Mouse (Mus musculus): ENCODE data around the gene Iqschfp. TPM values are rescaled to one million over a fixed set of nuclear protein-coding genes. Genes with fewer than 3 reads are reported as not detected.

Iqschfp gene
- total RNA-seq, 2 experiments from 2014 or later = 9.5 to 13.2 TPM

DNA sequence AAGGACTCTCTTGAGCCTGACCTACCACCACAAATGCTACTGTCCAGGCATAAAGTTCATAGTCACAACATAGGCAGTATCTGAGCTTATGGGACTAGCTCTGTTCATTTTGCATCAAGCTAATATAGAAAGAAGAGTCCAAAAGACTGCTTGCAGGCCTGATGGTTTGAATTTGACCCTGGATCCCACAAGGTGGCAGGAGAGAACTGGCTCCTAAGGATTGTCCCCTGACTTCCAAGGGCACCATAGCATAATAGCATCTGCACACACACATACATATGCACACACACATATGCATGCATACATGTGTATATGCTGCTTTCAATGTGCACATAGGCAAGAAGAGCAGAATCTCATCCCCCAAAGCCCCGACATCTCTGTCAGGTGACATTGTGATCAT, 577.6 kb downstream of the Iqschfp start:
- no peak for DNase-seq (ENCODE audit: low spot score in 2 of 2)
- intact Hi-C loops (cut with DNase I) = no loop called here

DNA sequence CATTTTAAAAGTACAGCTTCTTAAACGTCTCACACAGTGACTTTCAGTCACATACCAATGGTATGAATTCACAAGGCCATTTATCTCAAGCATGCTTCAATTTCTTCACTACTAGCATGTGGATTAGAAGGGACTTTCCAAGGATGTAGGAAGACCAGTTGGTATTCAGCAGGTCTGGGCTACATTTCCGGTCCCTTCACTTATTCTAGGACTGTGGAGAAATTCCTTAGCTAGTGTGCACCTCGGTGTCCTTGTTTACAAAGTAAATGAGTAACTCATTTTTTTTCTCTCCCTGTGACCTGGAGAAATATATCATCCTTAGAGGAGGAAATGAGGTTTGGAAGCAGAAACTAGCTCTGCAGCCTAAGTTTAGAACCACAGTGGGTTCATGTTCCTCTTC, 578.0 kb downstream of the Iqschfp start:
- no peak for DNase-seq (ENCODE audit: low spot score in 2 of 2)
- intact Hi-C loops (cut with DNase I) = no loop called here

DNA sequence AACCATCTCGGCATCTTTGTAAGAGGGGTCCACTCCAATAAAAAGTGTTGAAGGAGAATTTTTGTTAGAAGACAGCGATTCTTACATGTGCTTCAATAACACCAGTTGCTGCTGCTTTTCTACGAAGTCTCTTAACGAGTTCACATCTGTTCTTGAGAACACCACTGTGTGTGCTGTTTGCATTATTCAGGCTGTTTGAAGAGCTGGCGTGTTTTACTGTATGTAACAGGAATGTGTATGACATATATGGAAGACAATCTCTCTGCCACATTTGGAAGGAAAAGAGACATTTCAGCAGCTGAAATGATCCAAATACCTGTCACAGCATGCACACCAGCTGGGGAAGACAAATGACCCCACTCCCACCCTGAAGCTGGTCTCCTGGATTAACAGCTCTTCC, 578.6 kb downstream of the Iqschfp start:
- intact Hi-C loops (cut with DNase I) = no loop called here
- no peak for DNase-seq (ENCODE audit: low spot score in 2 of 2)

DNA sequence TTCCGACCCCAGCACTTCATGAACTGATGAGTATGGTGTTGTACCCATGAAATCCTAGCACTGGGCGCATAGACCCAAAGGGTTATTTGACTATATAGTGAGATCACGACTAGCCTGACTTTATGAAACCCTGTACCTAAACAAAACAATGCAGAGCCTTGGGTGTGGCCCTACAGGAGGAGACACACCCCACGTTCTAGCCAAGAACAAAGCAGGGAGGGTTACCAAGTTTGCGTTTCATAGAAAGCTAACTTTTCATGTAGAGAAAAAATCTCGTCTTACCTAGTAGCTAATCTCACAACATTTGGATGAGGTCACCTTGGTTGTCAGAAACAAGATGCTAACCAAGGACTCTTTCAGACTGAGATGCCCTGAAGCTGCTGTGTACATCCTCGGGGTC, 584.3 kb downstream of the Iqschfp start:
- intact Hi-C loops (cut with DNase I) = no loop called here
- no peak for DNase-seq (ENCODE audit: low spot score in 2 of 2)

DNA sequence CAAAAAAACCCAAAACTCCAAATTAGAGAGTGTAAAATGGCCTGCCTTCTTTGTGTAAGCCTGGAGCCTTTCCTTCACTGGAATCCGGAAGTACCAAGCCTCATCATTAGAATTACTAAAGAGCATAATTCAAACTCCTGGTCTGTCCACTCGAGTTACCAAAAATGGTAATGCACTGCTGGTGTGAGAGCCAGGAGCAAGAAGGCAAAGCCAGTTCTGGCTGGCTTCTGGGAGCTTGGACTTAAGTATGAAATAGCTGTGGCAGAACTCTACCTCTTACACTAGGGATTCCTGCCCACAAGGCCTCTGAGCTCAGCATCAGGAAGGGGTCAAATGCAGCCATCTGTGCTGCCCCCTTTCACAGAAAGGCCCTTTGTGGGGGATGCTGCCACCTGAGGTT, 585.4 kb downstream of the Iqschfp start:
- no peak for DNase-seq (ENCODE audit: low spot score in 2 of 2)
- intact Hi-C loops (cut with DNase I) = no loop called here

DNA sequence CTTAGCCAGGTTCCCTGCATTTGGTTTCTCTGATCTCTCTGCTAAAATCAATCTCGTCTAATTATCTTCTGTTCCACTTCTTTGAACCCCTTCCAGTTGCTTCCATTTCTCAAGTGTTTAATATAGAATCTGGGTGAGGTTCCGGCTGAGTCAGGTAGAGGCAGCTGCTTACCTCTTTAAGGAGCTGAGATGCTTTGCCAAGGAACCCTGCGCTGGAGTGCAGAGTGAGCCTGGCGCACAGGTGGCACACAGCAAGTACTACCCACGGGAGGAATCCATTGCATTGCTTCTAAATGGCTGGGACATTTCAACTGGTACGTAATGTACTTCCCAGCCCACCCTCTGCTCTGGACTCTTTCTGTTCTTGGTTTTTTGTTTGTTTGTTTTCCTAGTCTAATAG, 587.2 kb downstream of the Iqschfp start:
- peak; percentile 22 to 27 for DNase-seq (ENCODE audit: low spot score in 2 of 2)
- intact Hi-C loops (cut with DNase I) = no loop called here

DNA sequence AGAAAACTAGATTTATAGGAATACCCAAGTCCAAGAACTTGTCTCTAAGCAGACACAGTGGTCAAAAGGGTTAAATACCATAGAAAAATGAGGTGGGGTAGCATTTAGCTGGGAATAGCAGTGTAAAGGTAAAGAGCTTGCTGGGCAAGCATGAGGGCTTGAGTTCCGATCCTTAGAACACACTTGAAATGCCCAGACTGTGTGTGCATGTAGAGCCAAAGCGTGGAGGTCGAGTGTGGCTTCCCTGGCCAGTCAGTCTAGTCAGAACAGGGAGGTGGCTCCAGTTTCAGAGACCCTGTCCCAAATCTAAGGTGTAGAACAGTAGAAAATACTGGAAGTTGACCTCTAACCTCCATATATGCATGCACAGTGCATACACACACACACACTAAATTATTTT, 591.5 kb downstream of the Iqschfp start:
- DNase-seq (ENCODE audit: low spot score in 2 of 2) = no peak
- intact Hi-C loops (cut with DNase I) = no loop called here

DNA sequence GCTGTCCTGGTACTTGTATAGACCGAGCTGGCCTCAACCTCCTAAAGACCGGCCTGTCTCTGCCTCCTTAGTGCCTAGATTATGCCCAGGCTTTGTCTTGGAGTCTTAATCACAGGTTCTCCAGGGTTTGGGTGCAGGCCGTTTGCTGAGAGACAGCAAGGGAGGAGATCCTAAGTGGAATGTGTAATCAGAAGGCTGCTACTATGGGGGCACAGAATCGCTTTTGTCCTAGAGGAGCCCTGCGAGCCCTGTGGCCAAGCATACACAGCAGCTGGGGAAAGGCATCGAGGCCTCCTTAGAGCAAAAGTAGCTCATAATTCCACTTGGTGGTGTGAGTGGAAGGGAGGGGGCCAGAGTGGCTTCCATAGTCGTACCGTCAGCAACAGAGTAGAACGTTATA, 592.0 kb downstream of the Iqschfp start:
- intact Hi-C loops (cut with DNase I) = no loop called here
- DNase-seq (ENCODE audit: low spot score in 2 of 2) = no peak

DNA sequence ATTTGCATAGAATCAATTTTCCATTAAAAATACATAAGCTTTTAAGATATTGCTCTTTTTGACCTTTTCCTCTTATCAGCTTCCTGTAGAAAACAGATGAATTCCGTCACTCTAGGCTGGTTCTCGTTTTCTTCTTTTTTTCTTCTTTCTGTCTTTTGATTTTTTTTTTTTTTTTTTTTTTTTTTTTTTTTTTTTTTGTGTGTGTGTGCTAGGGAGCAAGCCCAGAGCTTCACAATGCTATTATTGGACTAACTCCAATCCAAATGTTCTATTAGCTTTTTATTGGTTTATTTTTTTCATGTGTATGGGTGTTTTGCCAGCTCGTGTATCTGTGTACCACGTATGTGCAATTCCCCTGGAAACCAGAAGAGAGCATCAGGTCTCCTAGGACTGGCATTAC, 592.5 kb downstream of the Iqschfp start:
- intact Hi-C loops (cut with DNase I) = no loop called here
- DNase-seq (ENCODE audit: low spot score in 2 of 2) = no peak

DNA sequence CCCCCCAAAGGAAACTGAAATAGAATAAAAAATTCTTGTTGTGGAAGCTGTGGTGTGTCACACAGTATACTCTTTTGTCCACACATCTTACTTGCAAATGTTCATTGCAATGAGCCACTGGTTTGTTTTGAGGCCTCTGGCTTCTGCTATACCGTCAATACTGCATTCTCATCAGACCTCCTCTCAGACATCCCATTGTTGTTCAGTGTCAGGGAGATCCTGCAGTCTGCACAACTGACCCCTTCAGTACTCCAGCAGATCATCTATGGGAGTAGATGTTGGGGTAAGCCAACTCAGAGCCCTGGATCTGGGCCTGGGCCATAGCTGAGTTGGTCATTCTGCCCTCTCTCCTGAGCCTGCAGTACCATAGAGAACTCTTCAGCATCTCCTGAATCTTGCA, 595.6 kb downstream of the Iqschfp start:
- no peak for DNase-seq (ENCODE audit: low spot score in 2 of 2)
- intact Hi-C loops (cut with DNase I) = no loop called here

DNA sequence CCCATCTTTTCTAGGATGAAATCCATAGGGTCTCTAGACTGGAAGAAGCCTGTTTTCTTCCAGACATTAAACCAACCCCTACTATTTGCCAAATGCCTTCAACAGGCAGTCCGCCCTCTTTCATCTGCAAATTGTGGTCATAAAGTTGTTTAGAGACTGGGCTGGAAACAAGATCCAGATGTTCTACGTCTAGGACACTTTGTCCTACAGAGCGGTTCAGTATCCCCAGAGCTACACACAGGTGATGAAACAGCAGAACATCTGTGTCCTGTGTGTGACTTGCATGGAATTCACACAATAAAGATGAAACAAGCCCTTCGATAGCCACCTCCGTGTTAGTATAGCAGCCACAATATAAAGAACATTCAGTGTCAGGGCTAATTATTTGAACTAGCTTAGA, 596.3 kb downstream of the Iqschfp start:
- intact Hi-C loops (cut with DNase I) = no loop called here

DNA sequence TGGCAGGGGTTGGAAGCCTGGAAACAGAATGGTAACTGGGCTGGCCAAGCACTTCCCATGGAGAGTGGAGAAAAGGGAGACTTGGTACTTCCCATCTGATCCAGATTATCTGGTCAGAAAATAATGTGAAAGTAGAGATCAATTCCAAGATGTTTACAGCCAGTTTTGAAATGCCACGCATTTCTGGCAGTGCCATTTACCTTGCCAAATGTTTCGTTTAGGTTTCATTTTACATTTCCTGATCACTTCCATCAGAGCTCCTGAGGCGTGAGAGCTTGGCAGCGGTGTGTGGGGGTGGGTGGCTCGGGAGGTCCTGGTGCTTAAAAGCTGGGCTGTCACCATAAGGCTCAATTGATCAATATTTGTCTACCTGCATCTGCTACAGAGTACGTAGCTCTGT, 599.5 kb downstream of the Iqschfp start:
- intact Hi-C loops (cut with DNase I) = loop anchor here (5.0 kb wide), 1 partner anchor 434 kb away; no protein-coding TSS in a partner anchor
- DNase-seq (ENCODE audit: low spot score in 2 of 2) = no peak

More for the DNA sequence above, 596.3 kb downstream of the Iqschfp start:
- DNase-seq (ENCODE audit: low spot score in 2 of 2) = no peak

DNA sequence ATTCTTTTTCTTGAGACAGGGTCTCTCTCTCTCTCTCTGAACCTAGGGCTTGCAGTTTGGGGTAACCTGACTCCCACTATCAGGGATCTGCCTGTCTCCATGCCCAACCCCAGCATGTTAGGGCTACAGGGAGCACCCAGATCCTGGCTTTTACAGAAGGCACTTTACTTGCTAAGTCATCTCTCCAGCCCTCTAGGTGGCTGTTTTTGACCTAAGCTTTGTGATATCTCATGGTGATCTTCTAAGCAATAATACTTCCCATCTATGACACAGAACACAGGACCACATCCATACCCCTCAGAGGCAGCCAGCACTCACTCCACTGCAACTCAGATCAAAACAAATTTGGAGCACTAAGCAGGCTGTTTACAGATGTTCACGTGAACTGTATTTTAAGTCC, 600.0 kb downstream of the Iqschfp start:
- intact Hi-C loops (cut with DNase I) = loop anchor here (5.0 kb wide), 1 partner anchor 435 kb away; no protein-coding TSS in a partner anchor

DNA sequence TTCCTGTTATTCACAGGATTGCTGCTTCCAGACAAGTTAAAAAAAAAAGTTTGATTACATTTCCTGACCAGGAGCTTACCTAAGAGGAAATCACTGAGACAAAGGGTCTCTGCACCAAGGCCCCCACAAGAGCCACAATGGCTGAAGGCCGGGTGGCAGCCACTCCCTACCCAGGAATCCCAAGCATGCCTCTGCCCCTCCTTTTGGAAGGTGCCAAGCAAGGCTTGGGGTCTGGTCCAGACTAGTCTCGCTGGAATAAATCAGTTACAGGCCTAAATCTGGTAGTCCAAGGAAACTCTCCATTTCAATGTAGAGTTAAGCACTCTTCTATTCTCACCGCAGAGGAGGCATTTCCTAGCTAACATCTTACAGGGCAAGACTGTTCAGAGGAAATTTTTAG, 600.5 kb downstream of the Iqschfp start:
- no peak for DNase-seq (ENCODE audit: low spot score in 2 of 2)
- intact Hi-C loops (cut with DNase I) = loop anchor here (5.0 kb wide), 1 partner anchor 435 kb away; no protein-coding TSS in a partner anchor

More for the DNA sequence above, 600.0 kb downstream of the Iqschfp start:
- no peak for DNase-seq (ENCODE audit: low spot score in 2 of 2)

DNA sequence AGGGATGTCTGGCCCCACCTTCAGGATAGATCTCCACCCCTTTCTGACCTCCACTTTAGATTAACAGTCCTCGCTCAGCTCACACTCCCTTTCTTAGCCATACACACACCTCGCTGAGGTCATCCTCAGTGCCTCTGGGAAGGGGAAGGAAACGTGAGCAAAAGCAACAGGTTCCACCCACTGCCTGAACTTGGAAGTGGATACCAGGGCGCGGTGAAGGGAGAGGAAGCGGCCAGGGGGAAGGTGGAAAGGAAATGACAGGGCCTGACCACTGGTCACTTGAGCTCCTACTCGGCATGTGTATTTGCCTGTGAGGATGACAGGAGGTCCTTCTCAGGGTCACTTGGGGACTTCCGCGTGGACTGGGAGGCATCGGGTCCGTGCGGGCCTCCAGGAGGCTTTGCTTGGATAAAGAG, 601.1 kb downstream of the Iqschfp start:
- intact Hi-C loops (cut with DNase I) = loop anchor here (5.0 kb wide), 1 partner anchor 436 kb away; no protein-coding TSS in a partner anchor
- DNase-seq (ENCODE audit: low spot score in 2 of 2) = peak in 1 of 2 experiments; percentile 17

DNA sequence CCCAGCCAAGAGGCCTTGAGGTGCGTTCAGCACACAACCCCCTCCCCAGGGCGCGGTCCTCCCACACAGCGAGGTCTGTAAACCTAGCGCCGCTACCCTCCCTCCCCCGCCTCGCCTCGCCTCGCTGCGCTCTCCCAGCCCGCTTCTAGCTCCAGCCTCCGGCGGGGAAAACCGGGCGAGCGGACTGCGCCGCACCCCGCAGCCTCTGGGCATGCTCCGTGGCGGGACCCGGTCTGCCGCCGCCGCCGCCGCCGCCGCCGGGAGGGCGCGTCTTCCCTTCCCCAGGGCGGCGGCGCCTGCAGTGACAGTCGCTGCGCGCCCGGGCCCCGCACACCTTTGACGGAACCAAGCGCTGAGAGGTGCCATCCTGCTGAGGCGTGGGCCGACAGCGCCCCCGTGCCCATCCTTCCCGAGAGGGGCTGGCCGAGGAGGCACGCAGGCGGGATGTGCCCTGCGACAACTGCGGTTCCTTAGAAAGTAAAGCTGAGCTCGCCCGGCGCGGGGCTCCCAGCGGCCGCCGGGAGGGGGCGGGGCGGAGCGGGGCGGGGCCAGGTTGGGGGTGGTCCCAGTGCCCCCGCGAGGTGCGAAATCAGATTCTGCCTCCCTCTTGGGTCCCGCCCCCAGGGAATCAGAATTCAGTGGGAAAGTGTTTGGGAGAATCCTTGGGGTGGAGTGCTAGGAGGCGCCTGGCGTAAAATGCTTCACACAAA, 601.7 kb downstream of the Iqschfp start:
- intact Hi-C loops (cut with DNase I) = loop anchor here (2.0 to 5.0 kb wide), 2 partner anchors 49 to 436 kb away; no protein-coding TSS in a partner anchor
- peak; percentile 82 to 84 for DNase-seq (ENCODE audit: low spot score in 2 of 2)

DNA sequence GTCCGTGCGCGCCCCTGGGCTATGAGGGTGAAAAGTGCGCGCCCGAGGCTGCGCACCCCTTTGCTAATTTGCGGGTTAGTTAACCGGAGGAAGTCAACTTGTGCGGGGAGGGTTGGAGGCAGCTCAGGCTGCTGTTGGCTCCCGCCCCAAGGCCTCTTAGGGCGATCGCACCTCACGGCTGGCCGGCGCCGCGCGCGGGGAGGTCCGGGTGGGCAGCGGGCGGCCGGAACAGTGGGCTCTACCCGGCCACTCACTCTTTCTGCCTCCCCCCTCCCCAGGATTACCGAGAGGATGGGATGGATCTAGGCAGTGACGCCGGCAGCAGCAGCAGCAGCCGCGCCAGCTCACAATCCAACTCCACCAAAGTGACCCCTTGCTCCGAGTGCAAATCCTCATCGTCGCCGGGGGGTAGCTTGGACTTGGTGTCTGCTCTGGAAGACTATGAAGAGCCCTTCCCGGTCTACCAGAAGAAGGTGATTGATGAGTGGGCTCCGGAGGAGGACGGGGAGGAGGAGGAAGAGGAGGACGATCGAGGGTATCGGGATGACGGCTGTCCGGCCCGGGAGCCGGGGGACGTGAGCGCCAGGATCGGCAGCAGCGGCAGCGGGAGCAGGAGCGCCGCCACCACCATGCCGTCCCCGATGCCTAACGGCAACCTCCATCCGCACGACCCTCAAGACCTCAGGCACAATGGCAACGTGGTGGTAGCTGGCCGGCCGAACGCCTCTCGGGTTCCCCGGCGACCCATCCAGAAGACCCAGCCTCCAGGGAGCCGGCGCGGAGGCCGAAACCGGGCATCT, 602.5 kb downstream of the Iqschfp start:
- intact Hi-C loops (cut with DNase I) = loop anchor here (2.0 to 5.0 kb wide), 2 partner anchors 48 to 437 kb away; no protein-coding TSS in a partner anchor
- peak in 1 of 2 experiments; percentile 57 for DNase-seq (ENCODE audit: low spot score in 2 of 2)

DNA sequence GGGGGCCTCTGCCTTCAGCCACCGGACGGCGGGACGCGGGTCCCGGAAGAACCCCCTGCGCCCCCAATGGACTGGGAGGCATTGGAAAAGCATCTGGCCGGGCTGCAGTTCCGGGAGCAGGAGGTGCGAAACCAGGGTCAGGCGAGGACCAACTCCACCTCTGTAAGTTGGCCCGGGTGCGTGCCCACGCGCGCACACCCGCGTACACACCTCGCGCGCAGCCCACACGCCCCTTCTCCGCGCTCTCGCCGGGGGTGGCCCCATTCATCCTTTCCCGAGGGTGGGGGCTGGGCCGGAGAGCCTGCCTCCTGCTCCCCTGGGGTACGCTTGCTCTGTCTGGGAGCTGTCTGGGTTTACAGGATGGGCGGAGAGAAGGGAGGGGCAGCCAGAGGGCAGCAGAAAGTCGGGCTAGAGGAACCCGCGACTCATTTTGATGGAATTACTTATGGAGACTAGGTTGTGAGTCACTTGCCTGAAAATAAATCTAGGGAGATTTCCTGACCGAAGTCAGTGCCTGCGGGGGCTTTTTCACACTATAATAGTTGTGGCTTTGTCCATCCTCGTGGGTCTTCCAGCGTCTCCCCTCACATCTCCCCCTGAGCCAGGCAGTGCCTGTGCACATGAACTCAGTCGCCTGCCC, 603.2 kb downstream of the Iqschfp start:
- intact Hi-C loops (cut with DNase I) = loop anchor here (2.0 kb wide), 1 partner anchor 48 kb away; no protein-coding TSS in a partner anchor
- DNase-seq (ENCODE audit: low spot score in 2 of 2) = peak; percentile 63 to 77

DNA sequence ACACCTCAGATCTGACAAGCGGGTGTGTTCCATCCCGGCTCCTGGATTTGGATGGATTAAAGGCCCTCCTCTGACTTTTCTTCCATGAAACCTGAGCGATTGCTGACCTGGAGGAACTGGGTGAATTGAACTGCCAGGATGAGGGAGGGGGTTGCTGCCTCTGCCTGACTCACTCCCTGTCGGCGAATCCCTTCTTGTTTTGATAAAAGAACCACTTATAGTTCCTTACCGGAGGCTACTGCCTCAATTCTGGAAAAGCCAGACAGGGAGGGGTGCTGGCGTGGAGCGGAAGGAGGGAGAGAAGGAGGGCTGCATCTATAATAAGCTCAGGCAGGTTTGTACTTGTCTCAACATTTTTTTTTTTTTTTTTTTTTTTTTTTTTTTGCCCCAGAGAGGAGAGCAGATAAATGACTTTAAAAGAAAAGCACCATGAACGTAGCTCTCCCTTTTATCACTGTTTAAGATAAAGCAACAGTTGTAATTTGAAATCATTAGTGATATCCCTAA, 603.8 kb downstream of the Iqschfp start:
- DNase-seq (ENCODE audit: low spot score in 2 of 2) = peak; percentile 37 to 46

DNA sequence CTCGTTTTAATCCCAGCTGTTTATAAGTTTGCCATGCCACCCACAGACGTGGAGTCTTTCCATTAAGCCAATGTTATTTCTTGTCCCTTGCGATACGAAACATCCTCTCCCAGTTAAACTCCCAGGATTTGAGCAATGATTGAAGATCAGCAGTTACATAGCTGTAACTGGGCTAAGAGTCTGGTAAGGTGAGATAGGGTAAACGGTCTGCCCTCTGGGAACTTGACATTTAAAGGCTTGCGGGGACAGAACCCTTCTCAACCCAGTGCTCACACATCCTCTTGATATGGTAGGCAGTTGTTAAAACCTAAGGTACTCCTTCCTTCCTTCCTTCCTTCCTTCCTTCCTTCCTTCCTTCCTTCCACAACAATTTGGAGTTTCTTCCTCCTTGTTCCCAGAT, 604.5 kb downstream of the Iqschfp start:
- intact Hi-C loops (cut with DNase I) = no loop called here
- DNase-seq (ENCODE audit: low spot score in 2 of 2) = no peak

More for the DNA sequence above, 603.8 kb downstream of the Iqschfp start:
- intact Hi-C loops (cut with DNase I) = loop anchor here (2.0 kb wide), 1 partner anchor 47 kb away; no protein-coding TSS in a partner anchor
